Mouse (Mus musculus): ENCODE measurements around the gene Mettl18. TPM values are rescaled to one million over a fixed set of nuclear protein-coding genes. Genes with fewer than 3 reads are reported as not detected.
"Not testable (repeated sequence)": the region's sequence is repeated elsewhere in the genome, so short reads cannot be mapped to it uniquely, and the experiment has no call there.

The Mettl18 gene
- 1 to 10 TPM; 5.1 to 5.2 TPM for total RNA-seq (2021)

- DNase-seq = peak; percentile 90
- intact Hi-C loops (cut with DNase I) = no loop called here
These were observed at the start of gene Mettl18, which contains the start of gene BC055324 for GRCm38 (mm10) chr1:163994721-163995608. Gene Mettl18, plus strand, starts transcription at chr1:163994889. Gene BC055324, minus strand, starts transcription at chr1:163994796.

- intact Hi-C loops (cut with DNase I) = no loop called here
- DNase-seq = no peak
These were observed 41.3 kb upstream of the Mettl18 start for GRCm38 (mm10) chr1:163953396-163953795.

- intact Hi-C loops (cut with DNase I) = no loop called here
- no peak for DNase-seq
These were observed 36.7 kb upstream of the Mettl18 start for GRCm38 (mm10) chr1:163958036-163958435.

- intact Hi-C loops (cut with DNase I) = no loop called here
- no peak for DNase-seq
These were observed 30.5 kb upstream of the Mettl18 start for GRCm38 (mm10) chr1:163964008-163964689.

GRCm38 (mm10) chr1:163974471-163974870, 20.2 kb upstream of the Mettl18 start:
- no peak for DNase-seq

GRCm38 (mm10) chr1:163975088-163975487, 19.6 kb upstream of the Mettl18 start:
- DNase-seq = no peak
- intact Hi-C loops (cut with DNase I) = no loop called here

More at GRCm38 (mm10) chr1:163974471-163974870, 20.2 kb upstream of the Mettl18 start:
- intact Hi-C loops (cut with DNase I) = no loop called here

- no peak for DNase-seq
- intact Hi-C loops (cut with DNase I) = no loop called here
These were observed 18.2 kb upstream of the Mettl18 start for GRCm38 (mm10) chr1:163976515-163976914.

GRCm38 (mm10) chr1:163992371-163992770, 2.3 kb upstream of the Mettl18 start:
- intact Hi-C loops (cut with DNase I) = no loop called here
- DNase-seq = no peak

GRCm38 (mm10) chr1:163994173-163994720, 442 bp upstream of the Mettl18 start:
- intact Hi-C loops (cut with DNase I) = no loop called here
- no peak for DNase-seq

- intact Hi-C loops (cut with DNase I) = no loop called here
- no peak for DNase-seq
These were observed 872 bp downstream of the Mettl18 start for GRCm38 (mm10) chr1:163995609-163995913.

- intact Hi-C loops (cut with DNase I) = loop anchor here (10.0 kb wide), 1 partner anchor 133 kb away; no protein-coding TSS in a partner anchor
These were observed 7.3 kb downstream of the Mettl18 start for GRCm38 (mm10) chr1:164001831-164002452.

GRCm38 (mm10) chr1:164004311-164004710, 9.6 kb downstream of the Mettl18 start:
- intact Hi-C loops (cut with DNase I) = loop anchor here (10.0 kb wide), 1 partner anchor 130 kb away; no protein-coding TSS in a partner anchor
- no peak for DNase-seq

More at GRCm38 (mm10) chr1:164001831-164002452, 7.3 kb downstream of the Mettl18 start:
- no peak for DNase-seq

- DNase-seq = peak; percentile 15
These were observed 14.5 kb downstream of the Mettl18 start for GRCm38 (mm10) chr1:164009235-164009634.

GRCm38 (mm10) chr1:164014616-164015015, 19.9 kb downstream of the Mettl18 start:
- no peak for DNase-seq
- intact Hi-C loops (cut with DNase I) = no loop called here

More at GRCm38 (mm10) chr1:164009235-164009634, 14.5 kb downstream of the Mettl18 start:
- intact Hi-C loops (cut with DNase I) = loop anchor here (10.0 kb wide), 1 partner anchor 126 kb away; no protein-coding TSS in a partner anchor

- intact Hi-C loops (cut with DNase I) = no loop called here
- no peak for DNase-seq
These were observed 23.7 kb downstream of the Mettl18 start for GRCm38 (mm10) chr1:164018221-164018896.

GRCm38 (mm10) chr1:164019789-164020188, 25.1 kb downstream of the Mettl18 start:
- intact Hi-C loops (cut with DNase I) = no loop called here
- no peak for DNase-seq

GRCm38 (mm10) chr1:164020746-164021145, 26.1 kb downstream of the Mettl18 start:
- intact Hi-C loops (cut with DNase I); DNase-seq: not testable (repeated sequence)

GRCm38 (mm10) chr1:164022106-164022505, 27.4 kb downstream of the Mettl18 start:
- intact Hi-C loops (cut with DNase I); DNase-seq: not testable (repeated sequence)

GRCm38 (mm10) chr1:164025685-164026084, 31.0 kb downstream of the Mettl18 start:
- no peak for DNase-seq
- intact Hi-C loops (cut with DNase I) = no loop called here

GRCm38 (mm10) chr1:164027416-164027815, 32.7 kb downstream of the Mettl18 start:
- intact Hi-C loops (cut with DNase I) = no loop called here
- peak; percentile 7 for DNase-seq

Measured in left cerebral cortex, postnatal 4 days (tissue).